Mouse (Mus musculus) kidney, adult 2 months (tissue): Measurements from ENCODE around the gene Tnfsf18.

ENCODE experiments used
- CTCF ChIP-seq: fragments of 200-500 bp; conservative IDR thresholded peaks from 2 replicates; pipeline ENCODE4 v1.5.1; 2011; ENCODE audit warnings: low read depth, mild to moderate bottlenecking, control low read depth, low read length, moderate library complexity, mixed read lengths; ENCODE audit not compliant: insufficient read depth, insufficient read length
- POLR2A ChIP-seq: fragments of 200-500 bp; IDR thresholded peaks from one replicate; pipeline ENCODE4 v1.6.1; 2011; ENCODE audit warnings: low read depth, low read length, control low read depth

DNA sequence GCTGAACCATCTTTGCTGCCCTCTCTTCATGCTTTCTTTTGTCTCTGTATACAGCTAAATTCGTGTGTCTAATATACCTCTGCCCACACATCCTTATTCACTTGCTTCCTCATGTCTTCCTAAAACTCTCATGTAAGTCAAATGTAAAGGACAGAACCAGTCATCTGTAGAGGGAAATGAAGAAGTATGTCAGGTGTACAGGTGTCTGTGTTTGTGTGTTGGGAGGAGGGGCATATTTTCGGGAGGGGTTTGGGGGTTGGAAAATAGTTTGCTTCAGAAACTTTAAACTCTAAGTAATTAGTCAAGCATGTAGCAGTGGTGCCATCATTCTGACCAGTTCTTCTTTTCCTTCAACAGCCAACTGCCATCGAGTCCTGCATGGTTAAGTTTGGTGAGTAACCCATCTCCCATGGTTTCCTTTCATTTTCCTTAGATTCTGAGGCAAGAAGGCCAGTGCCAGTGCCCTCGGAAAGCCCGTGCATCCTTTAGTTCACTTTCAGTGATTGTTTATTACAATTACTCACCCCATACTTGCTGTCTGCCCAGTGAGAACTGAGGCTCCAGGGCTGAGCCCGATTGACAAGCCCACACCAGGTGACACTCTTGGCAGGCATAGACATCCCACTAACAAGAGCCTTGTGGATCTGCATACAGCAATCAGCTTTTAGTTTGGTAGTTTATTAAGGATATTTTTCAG is 5.8 kb downstream of the Tnfsf18 start:
- TF ChIP-seq CTCF: no peak
- TF ChIP-seq POLR2A: no peak
